Mouse (Mus musculus) B cell, adult 67 days (primary cell): ENCODE results near the gene Olfr1336. TPM values are rescaled to one million over a fixed set of nuclear protein-coding genes. Genes with fewer than 3 reads are reported as not detected.

Source experiments
- total RNA-seq, 2 experiments: library from RNA; stranded (reverse); gene quantifications; 4 replicates each; pipeline ENCODE4 v1.2.4; 2023

Gene Olfr1336
- total RNA-seq: not detected

GRCm38 (mm10) chr7:6455868-6456267, at the start of gene Olfr1336:
Gene Olfr1336, plus strand, starts transcription at chr7:6456168.

GRCm38 (mm10) chr7:6410043-6410442, 45.9 kb upstream of the Olfr1336 start, which contains the start of gene Gm20715:
Gene Gm20715, plus strand, starts transcription at chr7:6410277.

GRCm38 (mm10) chr7:6438388-6438787, 17.6 kb upstream of the Olfr1336 start, which contains the start of gene Olfr1344:
Gene Olfr1344, plus strand, starts transcription at chr7:6438688.

GRCm38 (mm10) chr7:6466951-6467350, 11.0 kb downstream of the Olfr1336 start, which contains the start of gene Olfr1346:
Gene Olfr1346, plus strand, starts transcription at chr7:6467101.

GRCm38 (mm10) chr7:6486841-6487240, 30.9 kb downstream of the Olfr1336 start, which contains the start of gene Olfr5:
Gene Olfr5, minus strand, starts transcription at chr7:6486941.

GRCm38 (mm10) chr7:6499655-6500054, 43.7 kb downstream of the Olfr1336 start, which contains the start of gene Olfr1347:
Gene Olfr1347, minus strand, starts transcription at chr7:6499755.

GRCm38 (mm10) chr7:6508648-6509047, 52.7 kb downstream of the Olfr1336 start, which contains the start of gene Olfr1348:
Gene Olfr1348, minus strand, starts transcription at chr7:6508748.

Other genes with a start within 250 kb of the Olfr1336 start
- gene Zscan5b, start 233.9 kb upstream of the Olfr1336 start, total RNA-seq: not detected
- gene Epp13, start 203.5 kb upstream of the Olfr1336 start, total RNA-seq: not detected
- 1 to 10 TPM; 5.9 to 6.6 TPM for gene Zfp667, start 169.6 kb upstream of the Olfr1336 start, total RNA-seq
- gene Zfp583, start 124.9 kb upstream of the Olfr1336 start, total RNA-seq: 1 to 10 TPM; 1.2 to 1.7 TPM
- 1 to 10 TPM in 1 of 2 experiments, under 1 TPM in 1; 0.92 to 1.2 TPM for gene Gm3854, start 112.4 kb upstream of the Olfr1336 start, total RNA-seq
- 1 to 10 TPM; 3.6 to 4.5 TPM for gene Zfp78, start 92.9 kb upstream of the Olfr1336 start, total RNA-seq
- 1 to 10 TPM; 6.6 to 9.7 TPM for gene Zfp28, start 72.9 kb upstream of the Olfr1336 start, total RNA-seq
- gene Smim17, start 57.5 kb upstream of the Olfr1336 start, total RNA-seq: not detected
- not detected for gene Gm20715, start 45.9 kb upstream of the Olfr1336 start, total RNA-seq
- not detected for gene Olfr1344, start 17.5 kb upstream of the Olfr1336 start, total RNA-seq
- gene Olfr1346, start 10.9 kb downstream of the Olfr1336 start, total RNA-seq: not detected
- not detected for gene Olfr5, start 30.8 kb downstream of the Olfr1336 start, total RNA-seq
- gene Olfr1347, start 43.6 kb downstream of the Olfr1336 start, total RNA-seq: not detected
- not detected for gene Olfr1348, start 52.6 kb downstream of the Olfr1336 start, total RNA-seq
- gene Olfr1349, start 66.8 kb downstream of the Olfr1336 start, total RNA-seq: not detected
- not detected for gene Olfr1350, start 108.7 kb downstream of the Olfr1336 start, total RNA-seq
- not detected for gene Zim1, start 240.3 kb downstream of the Olfr1336 start, total RNA-seq